Mouse (Mus musculus) thymus, adult 2 months (tissue): ENCODE data around the gene Nos1ap. TPM values are rescaled to one million over a fixed set of nuclear protein-coding genes. Genes with fewer than 3 reads are reported as not detected.

Source experiments
- DNase-seq: peaks from one replicate; pipeline ENCODE4 v3.0.0; 2021
- H3K27ac ChIP-seq: fragments of 200-500 bp; 2 replicates; pipeline ENCODE4 v1.5.1; 2012; ENCODE audit warnings: low read length, control low read depth; ENCODE audit not compliant: control insufficient read depth, insufficient read depth
- H3K27me3 ChIP-seq: fragments of 200-500 bp; 2 replicates; pipeline ENCODE4 v1.6.1; 2012; ENCODE audit warnings: mild to moderate bottlenecking, low read length, moderate library complexity, mixed read lengths; ENCODE audit not compliant: control insufficient read depth, insufficient read depth
- H3K36me3 ChIP-seq: fragments of 200-500 bp; 2 replicates; pipeline ENCODE4 v1.6.1; 2012; ENCODE audit warnings: mild to moderate bottlenecking, low read length, moderate library complexity; ENCODE audit not compliant: control insufficient read depth, insufficient read depth
- H3K4me1 ChIP-seq: fragments of 200-500 bp; replicated peaks from 2 replicates; pipeline ENCODE4 v1.6.1; 2012; ENCODE audit warnings: low read length; ENCODE audit not compliant: control insufficient read depth, insufficient read depth
- H3K4me3 ChIP-seq: fragments of 200-500 bp; 2 replicates; pipeline ENCODE4 v1.5.1; 2012; ENCODE audit warnings: mild to moderate bottlenecking, low read length, control low read depth, moderate library complexity; ENCODE audit not compliant: control insufficient read depth, insufficient read depth
- CTCF ChIP-seq: fragments of 200-500 bp; IDR thresholded peaks from 2 replicates; pipeline ENCODE4 v1.5.1; 2012; ENCODE audit warnings: mild to moderate bottlenecking, control low read depth, low read length, moderate library complexity, borderline replicate concordance; ENCODE audit not compliant: control insufficient read depth, poor library complexity, insufficient read depth; ENCODE audit errors: extremely low read depth
- POLR2A ChIP-seq: fragments of 200-500 bp; IDR thresholded peaks from 2 replicates; pipeline ENCODE4 v1.6.1; 2012; ENCODE audit warnings: mild to moderate bottlenecking, low read length, control low read depth, moderate library complexity; ENCODE audit not compliant: control insufficient read depth, poor library complexity, insufficient read depth; ENCODE audit errors: extremely low read depth
- WGBS: fragments of 180-500 bp; shearing (Covaris S2); methylation state at CpG from one replicate; pipeline ENCODE4 v1.1.7; 2018; 5-methylcytosine and 5-hydroxymethylcytosine counted together
- polyA plus RNA-seq: library from polyadenylated mRNA; depleted of rRNA; stranded (reverse); fragments of >200 nt; gene quantifications from 2 replicates; pipeline ENCODE4 v1.2.3, GENCODE M21; 2012

Nos1ap gene
- polyA plus RNA-seq, 1 experiment: 3.3 TPM

GRCm38 (mm10) chr1:170566969-170567368 lies 22.7 kb downstream of the Nos1ap start:
- Histone ChIP-seq H3K27me3 (no peaks in the 10 kb centered on the region), H3K27ac (no peak overlapping the region), H3K4me3 (no peak overlapping the region), H3K36me3 (no peaks in the 10 kb centered on the region), H3K4me1 (no peaks in the 10 kb centered on the region)
- no peak for DNase-seq
- WGBS: 95% methylated on average over 4 of the region's 4 CpGs
- no peak for TF ChIP-seq POLR2A
- TF ChIP-seq CTCF: no peak

- no peak for DNase-seq
- no peaks in the 10 kb centered on the region for H3K36me3 ChIP-seq
- no peak overlapping the region for H3K4me3 ChIP-seq
- 93% methylated on average over 2 of the region's 2 CpGs for WGBS
- TF ChIP-seq CTCF (no peak), POLR2A (no peak)
- no peak overlapping the region for H3K27ac ChIP-seq
- no peaks in the 10 kb centered on the region for H3K4me1 ChIP-seq
- no peaks in the 10 kb centered on the region for H3K27me3 ChIP-seq
These were observed 23.1 kb downstream of the Nos1ap start for GRCm38 (mm10) chr1:170566538-170566937.

GRCm38 (mm10) chr1:170564926-170565325 lies 24.7 kb downstream of the Nos1ap start:
- Histone ChIP-seq H3K4me3 (no peak overlapping the region), H3K27me3 (no peaks in the 10 kb centered on the region), H3K27ac (no peak overlapping the region), H3K36me3 (no peaks in the 10 kb centered on the region), H3K4me1 (no peaks in the 10 kb centered on the region)
- no peak for DNase-seq
- 41% methylated on average over 3 of the region's 3 CpGs for WGBS
- TF ChIP-seq CTCF (no peak), POLR2A (no peak)

- Histone ChIP-seq H3K4me3 (no peak overlapping the region), H3K4me1 (no peaks in the 10 kb centered on the region), H3K27me3 (no peaks in the 10 kb centered on the region), H3K27ac (no peak overlapping the region), H3K36me3 (no peaks in the 10 kb centered on the region)
- TF ChIP-seq CTCF (no peak), POLR2A (no peak)
- WGBS: 90% methylated on average over 1 of the region's 1 CpGs
- no peak for DNase-seq
These were observed 27.2 kb downstream of the Nos1ap start for GRCm38 (mm10) chr1:170562431-170562830.

GRCm38 (mm10) chr1:170560768-170561167 lies 28.9 kb downstream of the Nos1ap start:
- Histone ChIP-seq H3K36me3 (no peaks in the 10 kb centered on the region), H3K4me1 (no peaks in the 10 kb centered on the region), H3K27ac (no peak overlapping the region), H3K27me3 (no peaks in the 10 kb centered on the region), H3K4me3 (no peak overlapping the region)
- TF ChIP-seq CTCF: no peak
- no peak for TF ChIP-seq POLR2A
- 98% methylated on average over 3 of the region's 3 CpGs for WGBS
- no peak for DNase-seq

GRCm38 (mm10) chr1:170557962-170558361 lies 31.7 kb downstream of the Nos1ap start:
- Histone ChIP-seq H3K36me3 (no peaks in the 10 kb centered on the region), H3K27ac (no peak overlapping the region), H3K27me3 (no peaks in the 10 kb centered on the region), H3K4me3 (no peak overlapping the region), H3K4me1 (no peaks in the 10 kb centered on the region)
- DNase-seq: no peak
- 94% methylated on average over 4 of the region's 4 CpGs for WGBS
- TF ChIP-seq CTCF (no peak), POLR2A (no peak)

- Histone ChIP-seq H3K4me1 (no peaks in the 10 kb centered on the region), H3K27me3 (no peaks in the 10 kb centered on the region), H3K27ac (no peak overlapping the region), H3K4me3 (no peak overlapping the region), H3K36me3 (no peaks in the 10 kb centered on the region)
- DNase-seq: no peak
- no peak for TF ChIP-seq POLR2A
- no peak for TF ChIP-seq CTCF
- WGBS: 95% methylated on average over 6 of the region's 6 CpGs
These were observed 33.0 kb downstream of the Nos1ap start for GRCm38 (mm10) chr1:170556696-170557095.
